Mouse (Mus musculus): Measurements from ENCODE around the gene Tppp.
"Not testable (repeated sequence)": the region's sequence is repeated elsewhere in the genome, so short reads cannot be mapped to it uniquely, and the experiment has no call there.

The Tppp gene

GRCm38 (mm10) chr13:74008948-74009718 is at the start of gene Tppp:
Gene Tppp, plus strand, starts transcription at chr13:74009407.
- peak; percentile 89 for DNase-seq (ENCODE audit: low read depth, low spot score)

- no peak for DNase-seq (ENCODE audit: low read depth, low spot score)
Measured at GRCm38 (mm10) chr13:73960117-73960652, 49.0 kb upstream of the Tppp start.

- peak; percentile 15 for DNase-seq (ENCODE audit: low read depth, low spot score)
Measured at GRCm38 (mm10) chr13:73961177-73961576, 48.0 kb upstream of the Tppp start.

GRCm38 (mm10) chr13:73963551-73963950 is 45.7 kb upstream of the Tppp start, which contains the start of gene Zdhhc11:
Gene Zdhhc11, plus strand, starts transcription at chr13:73963851.
- no peak for DNase-seq (ENCODE audit: low read depth, low spot score)

- peak; percentile 70 for DNase-seq (ENCODE audit: low read depth, low spot score)
Measured at GRCm38 (mm10) chr13:73970545-73971448, 38.4 kb upstream of the Tppp start.

GRCm38 (mm10) chr13:73974523-73974922 is 34.7 kb upstream of the Tppp start:
- DNase-seq (ENCODE audit: low read depth, low spot score): no peak

GRCm38 (mm10) chr13:73976935-73977334 is 32.3 kb upstream of the Tppp start:
- DNase-seq (ENCODE audit: low read depth, low spot score): no peak

- DNase-seq (ENCODE audit: low read depth, low spot score): no peak
Measured at GRCm38 (mm10) chr13:73990325-73990724, 18.9 kb upstream of the Tppp start.

GRCm38 (mm10) chr13:73990761-73991160 is 18.4 kb upstream of the Tppp start:
- no peak for DNase-seq (ENCODE audit: low read depth, low spot score)

- no peak for DNase-seq (ENCODE audit: low read depth, low spot score)
Measured at GRCm38 (mm10) chr13:73991267-73991666, 17.9 kb upstream of the Tppp start.

- no peak for DNase-seq (ENCODE audit: low read depth, low spot score)
Measured at GRCm38 (mm10) chr13:73996456-73996855, 12.8 kb upstream of the Tppp start.

- DNase-seq (ENCODE audit: low read depth, low spot score): no peak
Measured at GRCm38 (mm10) chr13:74000519-74000918, 8.7 kb upstream of the Tppp start.

- no peak for DNase-seq (ENCODE audit: low read depth, low spot score)
Measured at GRCm38 (mm10) chr13:74000961-74001360, 8.2 kb upstream of the Tppp start.

GRCm38 (mm10) chr13:74001492-74001891 is 7.7 kb upstream of the Tppp start:
- no peak for DNase-seq (ENCODE audit: low read depth, low spot score)

GRCm38 (mm10) chr13:74006881-74007280 is 2.3 kb upstream of the Tppp start:
- not testable (repeated sequence) for DNase-seq (ENCODE audit: low read depth, low spot score)

GRCm38 (mm10) chr13:74008216-74008615 is 991 bp upstream of the Tppp start:
- not testable (repeated sequence) for DNase-seq (ENCODE audit: low read depth, low spot score)

- DNase-seq (ENCODE audit: low read depth, low spot score): peak; percentile 56
Measured at GRCm38 (mm10) chr13:74009791-74010614, 796 bp downstream of the Tppp start.

GRCm38 (mm10) chr13:74010678-74011077 is 1.5 kb downstream of the Tppp start:
- DNase-seq (ENCODE audit: low read depth, low spot score): no peak

- no peak for DNase-seq (ENCODE audit: low read depth, low spot score)
Measured at GRCm38 (mm10) chr13:74015908-74016307, 6.7 kb downstream of the Tppp start.

- no peak for DNase-seq (ENCODE audit: low read depth, low spot score)
Measured at GRCm38 (mm10) chr13:74017426-74017825, 8.2 kb downstream of the Tppp start.

GRCm38 (mm10) chr13:74019006-74019405 is 9.8 kb downstream of the Tppp start:
- DNase-seq (ENCODE audit: low read depth, low spot score): not testable (repeated sequence)

All from ES-CJ7 (cell line).